Mouse (Mus musculus) small intestine, adult 2 months (tissue): ENCODE results near the gene Ap5z1. TPM values are rescaled to one million over a fixed set of nuclear protein-coding genes. Genes with fewer than 3 reads are reported as not detected.

Experiments used
- H3K27ac ChIP-seq: fragments of 200-500 bp; 2 replicates; pipeline ENCODE4 v1.5.1; 2012; ENCODE audit warnings: low read depth, low read length, control low read depth, inconsistent platforms; ENCODE audit not compliant: insufficient read depth
- H3K27me3 ChIP-seq: fragments of 200-500 bp; 2 replicates; pipeline ENCODE4 v1.6.1; 2012; ENCODE audit warnings: mild to moderate bottlenecking, moderate library complexity, low read length, inconsistent platforms; ENCODE audit not compliant: control insufficient read depth, insufficient read depth
- H3K36me3 ChIP-seq: fragments of 200-500 bp; 2 replicates; pipeline ENCODE4 v1.6.1; 2012; ENCODE audit warnings: mild to moderate bottlenecking, low read length, control low read depth, inconsistent platforms; ENCODE audit not compliant: control insufficient read depth, insufficient read depth
- H3K4me1 ChIP-seq: fragments of 200-500 bp; 2 replicates; pipeline ENCODE4 v1.6.1; 2012; ENCODE audit warnings: low read length, inconsistent platforms, mixed read lengths; ENCODE audit not compliant: control insufficient read depth, insufficient read depth, insufficient read length
- H3K4me3 ChIP-seq: fragments of 200-500 bp; 2 replicates; pipeline ENCODE4 v1.5.1; 2012; ENCODE audit warnings: low read depth, mild to moderate bottlenecking, control low read depth, inconsistent platforms, low read length, moderate library complexity
- CTCF ChIP-seq: fragments of 200-500 bp; IDR thresholded peaks from 2 replicates; pipeline ENCODE4 v1.5.1; 2012; ENCODE audit warnings: low read depth, mild to moderate bottlenecking, control low read depth, inconsistent platforms, low read length, moderate library complexity, mixed read lengths; ENCODE audit not compliant: insufficient replicate concordance, insufficient read length; ENCODE audit errors: extremely low read depth
- POLR2A ChIP-seq: fragments of 200-500 bp; IDR thresholded peaks from 2 replicates; pipeline ENCODE4 v1.6.1; 2012; ENCODE audit warnings: low read depth, mild to moderate bottlenecking, control low read depth, inconsistent platforms, low read length, moderate library complexity
- WGBS: fragments of 180-500 bp; shearing (Covaris S2); methylation state at CpG from one replicate; pipeline ENCODE4 v1.1.7; 2018; 5-methylcytosine and 5-hydroxymethylcytosine counted together
- polyA plus RNA-seq: library from polyadenylated mRNA; depleted of rRNA; stranded (reverse); fragments of >200 nt; gene quantifications from 2 replicates; pipeline ENCODE4 v1.2.3, GENCODE M21; 2012

Ap5z1 gene
- polyA plus RNA-seq, 1 experiment = 37.6 TPM

DNA sequence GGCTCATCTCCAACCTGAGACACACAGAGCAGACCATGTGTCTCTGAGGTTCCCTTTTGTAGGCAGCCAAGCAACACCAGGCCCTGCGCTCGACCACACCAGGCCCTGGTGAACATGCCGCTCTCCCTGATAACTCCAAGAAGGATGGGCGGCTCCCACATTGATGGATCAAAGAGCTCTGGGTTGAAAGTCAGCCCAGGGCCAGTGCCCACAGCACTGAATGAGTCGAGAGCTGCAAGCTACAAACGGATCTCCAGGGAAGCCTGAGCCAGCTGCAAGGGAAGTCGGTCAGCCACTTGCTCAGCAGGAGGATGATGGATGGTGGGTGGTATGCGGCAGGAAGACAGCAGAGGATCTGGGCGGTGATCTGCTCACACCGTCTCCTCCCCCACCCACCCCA, 6.4 kb upstream of the Ap5z1 start:
- Histone ChIP-seq H3K27me3 (no peaks in the 10 kb centered on the region), H3K36me3 (peaks cover 60% of the 10 kb centered on the region), H3K4me1 (no peaks in the 10 kb centered on the region), H3K4me3 (no peak overlapping the region), H3K27ac (no peak overlapping the region)
- WGBS = 75% methylated on average over 10 of the region's 10 CpGs
- TF ChIP-seq POLR2A = no peak
- TF ChIP-seq CTCF = no peak

DNA sequence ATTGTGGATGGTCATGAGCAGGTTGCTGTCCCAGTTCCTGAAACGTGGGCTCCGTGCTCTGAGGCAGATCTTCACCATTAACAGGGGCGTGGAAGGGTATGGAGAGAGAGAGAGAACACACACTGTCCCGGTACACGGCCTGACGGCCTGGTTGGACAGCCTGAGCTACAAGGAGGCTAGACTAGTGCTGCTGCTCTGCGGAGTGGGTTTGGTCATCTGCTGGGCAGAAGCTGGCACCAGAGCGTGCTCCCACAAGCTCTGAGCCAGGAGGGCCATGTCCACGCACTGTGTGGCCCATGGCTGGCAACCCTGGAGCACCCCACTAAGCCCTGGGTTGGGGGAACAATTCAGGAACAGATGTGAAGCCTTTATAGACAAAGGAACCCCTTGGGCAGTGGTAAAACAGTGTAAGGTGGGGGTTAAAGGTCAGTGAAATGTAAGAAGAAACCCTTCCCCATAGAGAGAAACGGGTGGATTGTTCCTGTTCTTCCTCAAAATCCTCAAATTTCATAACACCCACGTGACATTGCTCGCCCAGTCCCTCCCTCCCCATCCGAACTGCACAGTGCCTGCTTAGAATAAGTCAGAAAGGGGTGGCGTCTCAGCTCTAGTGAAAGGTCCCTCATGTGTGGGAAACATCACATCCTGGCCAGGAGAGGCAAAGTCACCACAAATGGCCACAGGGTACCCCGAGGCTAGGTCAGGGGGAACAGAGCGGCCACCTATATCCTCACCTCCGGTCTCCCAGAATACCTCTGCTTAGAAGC, 4.8 kb upstream of the Ap5z1 start:
- peaks cover 46% of the 10 kb centered on the region for H3K36me3 ChIP-seq
- H3K27ac ChIP-seq = no peak overlapping the region
- 80% methylated on average over 17 of the region's 17 CpGs for WGBS
- no peaks in the 10 kb centered on the region for H3K27me3 ChIP-seq
- no peak overlapping the region for H3K4me3 ChIP-seq
- no peaks in the 10 kb centered on the region for H3K4me1 ChIP-seq
- no peak for TF ChIP-seq POLR2A
- TF ChIP-seq CTCF = no peak

DNA sequence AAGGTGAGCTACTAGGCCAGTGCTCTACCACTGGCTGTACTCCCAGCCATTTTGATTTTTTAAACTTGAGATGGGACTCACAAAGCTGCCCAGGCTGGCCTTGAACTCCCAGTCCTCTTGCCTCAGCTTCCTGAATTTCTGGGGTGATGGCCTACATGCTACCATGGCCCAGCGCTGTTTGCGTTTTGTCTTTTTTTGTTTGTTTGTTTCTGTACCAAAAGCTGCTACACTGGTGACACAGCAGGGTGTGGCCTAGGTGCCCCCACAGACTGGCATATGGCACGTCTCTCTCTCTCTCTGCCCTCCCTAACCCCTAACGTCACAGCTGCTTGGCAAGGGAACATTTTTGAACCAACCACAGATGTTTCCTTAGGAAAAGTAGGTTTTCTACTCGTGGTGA, 3.9 kb upstream of the Ap5z1 start:
- Histone ChIP-seq H3K4me3 (no peak overlapping the region), H3K4me1 (peaks cover 2% of the 10 kb centered on the region; the same call in 1 of the 2 replicates), H3K27ac (no peak overlapping the region), H3K36me3 (peaks cover 40% of the 10 kb centered on the region), H3K27me3 (no peaks in the 10 kb centered on the region)
- TF ChIP-seq CTCF = no peak
- no peak for TF ChIP-seq POLR2A
- 72% methylated on average over 5 of the region's 5 CpGs for WGBS

DNA sequence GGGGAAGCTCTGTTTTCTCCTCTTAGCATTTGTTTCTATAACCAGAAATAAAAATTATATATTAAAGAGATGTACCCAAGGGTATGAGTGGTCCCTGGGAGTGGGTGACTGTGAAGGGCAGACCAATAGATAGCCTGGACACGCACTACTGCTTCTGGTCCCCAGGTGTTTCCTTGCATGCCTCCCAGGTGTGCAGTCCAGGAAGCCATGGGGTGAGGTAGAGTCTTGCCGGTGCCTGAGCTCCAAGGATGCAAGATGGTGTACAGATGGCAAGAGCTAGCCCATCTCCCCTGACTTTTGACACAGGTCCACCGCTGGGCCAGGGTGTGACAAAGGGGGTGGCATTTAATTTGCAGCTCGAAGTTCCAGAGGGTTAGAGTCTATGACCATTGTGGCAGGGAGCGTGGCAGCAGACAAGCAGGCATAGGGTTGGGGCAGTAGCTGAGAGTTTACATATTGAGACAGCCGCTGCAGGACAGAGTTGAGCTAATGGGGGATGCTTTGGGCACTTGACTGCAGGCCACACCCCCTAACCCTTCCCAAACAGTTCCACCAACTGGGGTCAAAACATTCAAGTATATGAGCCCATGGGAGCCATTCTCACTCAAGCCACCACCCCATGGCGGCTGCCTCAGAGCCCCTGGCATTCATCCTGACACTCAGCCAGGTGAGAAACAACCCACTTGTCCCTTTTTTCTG, 1.7 kb upstream of the Ap5z1 start:
- TF ChIP-seq POLR2A = no peak
- no peak for TF ChIP-seq CTCF
- Histone ChIP-seq H3K27me3 (no peaks in the 10 kb centered on the region), H3K4me3 (no peak overlapping the region), H3K4me1 (peaks cover 3% of the 10 kb centered on the region; the same call in 1 of the 2 replicates), H3K36me3 (peaks cover 20% of the 10 kb centered on the region), H3K27ac (no peak overlapping the region)
- 98% methylated on average over 7 of the region's 7 CpGs for WGBS

DNA sequence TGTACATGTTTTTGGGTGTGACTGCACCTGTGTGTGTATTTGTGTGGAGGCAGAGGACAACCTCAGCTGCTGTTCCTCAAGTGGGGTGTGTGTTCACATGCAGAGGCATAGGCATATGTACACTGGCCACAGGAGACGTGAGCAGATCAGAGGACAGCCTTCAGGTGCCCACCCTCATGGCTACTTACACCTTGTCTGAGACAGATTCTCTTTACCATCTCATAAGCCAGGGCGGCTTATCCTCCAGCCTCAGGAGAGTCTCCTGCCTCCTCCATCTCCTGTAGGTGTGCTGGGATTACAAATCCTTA, 1.1 kb upstream of the Ap5z1 start:
- no peaks in the 10 kb centered on the region for H3K27me3 ChIP-seq
- TF ChIP-seq POLR2A (no peak), CTCF (no peak)
- H3K36me3 ChIP-seq = peaks cover 16% of the 10 kb centered on the region
- no peak overlapping the region for H3K27ac ChIP-seq
- no peak overlapping the region for H3K4me3 ChIP-seq
- peaks cover 3% of the 10 kb centered on the region; the same call in 1 of the 2 replicates for H3K4me1 ChIP-seq
- WGBS = 92% methylated on average over 2 of the region's 2 CpGs

DNA sequence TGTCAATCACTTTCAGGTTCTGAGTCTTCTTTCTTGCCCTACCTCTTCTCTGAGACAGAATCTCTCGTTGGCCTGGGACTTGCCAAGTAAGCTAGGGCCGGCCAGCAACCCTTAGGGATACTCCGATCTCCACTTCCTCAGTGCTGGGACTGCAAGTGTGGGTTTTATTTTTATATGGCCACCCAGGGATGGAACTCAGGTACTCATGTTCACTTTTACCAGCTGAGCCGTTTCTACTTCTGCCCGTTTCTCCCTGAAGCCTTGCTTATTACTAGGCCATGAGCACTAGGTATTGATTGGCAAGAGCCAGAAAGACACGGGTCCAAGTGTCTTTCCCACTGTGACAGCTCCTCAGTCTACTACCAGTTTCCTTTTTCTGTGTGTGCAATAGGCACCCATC, 733 bp upstream of the Ap5z1 start:
- H3K27ac ChIP-seq = peak overlapping the region; percentile 70
- H3K4me3 ChIP-seq = no peak overlapping the region
- 72% methylated on average over 6 of the region's 6 CpGs for WGBS
- no peaks in the 10 kb centered on the region for H3K27me3 ChIP-seq
- TF ChIP-seq POLR2A = no peak
- TF ChIP-seq CTCF = no peak
- peaks cover 16% of the 10 kb centered on the region for H3K36me3 ChIP-seq
- peaks cover 3% of the 10 kb centered on the region; the same call in 1 of the 2 replicates for H3K4me1 ChIP-seq

DNA sequence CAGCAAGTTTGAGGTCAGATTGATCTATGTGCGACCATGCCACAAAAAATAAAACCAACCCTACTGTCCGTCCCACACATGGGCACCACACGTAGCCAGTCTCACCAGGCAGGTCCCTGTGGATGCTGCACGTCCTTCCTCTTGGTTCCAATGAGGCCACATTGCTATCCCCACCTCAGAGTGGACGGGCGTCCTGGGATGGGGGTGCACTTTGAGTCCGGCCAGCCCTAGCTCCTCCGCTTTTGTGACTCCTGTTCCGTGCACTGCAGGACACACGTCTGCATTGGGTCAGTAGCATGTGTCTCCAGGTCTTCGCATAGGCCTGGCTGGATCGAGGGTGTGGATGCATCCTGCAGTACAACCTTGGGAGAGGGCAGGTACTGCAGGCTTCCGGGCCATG, 4.6 kb downstream of the Ap5z1 start:
- H3K27ac ChIP-seq = no peak overlapping the region
- WGBS = 95% methylated on average over 13 of the region's 13 CpGs
- H3K4me1 ChIP-seq = peaks cover 3% of the 10 kb centered on the region; the same call in 1 of the 2 replicates
- H3K36me3 ChIP-seq = peaks cover 36% of the 10 kb centered on the region
- no peak overlapping the region for H3K4me3 ChIP-seq
- H3K27me3 ChIP-seq = no peaks in the 10 kb centered on the region
- no peak for TF ChIP-seq CTCF
- TF ChIP-seq POLR2A = no peak
